Mouse (Mus musculus): Measurements from ENCODE around the gene Tdrd6. TPM values are rescaled to one million over a fixed set of nuclear protein-coding genes. Genes with fewer than 3 reads are reported as not detected.
A peak's percentile ranks its signal among the peaks of the same experiment; 100 is the strongest.

The Tdrd6 gene
- polyA plus RNA-seq, 2 experiments, result 0.59 TPM; not detected in 1

GRCm38 (mm10) chr17:43592296-43593291 lies 37.5 kb downstream of the Tdrd6 start:
- Histone ChIP-seq H3K4me1 (ENCODE audit: control insufficient read depth, insufficient read depth, low read length) (no peaks in the 10 kb centered on the region), H3K27me3 (ENCODE audit: control insufficient read depth, insufficient read depth, low read length) (no peaks in the 10 kb centered on the region), H3K27ac (replicated peaks; ENCODE audit: low read depth, low read length) (no peak overlapping the region), H3K9ac (ENCODE audit: low read depth, low read length, severe bottlenecking) (no peak overlapping the region), H3K36me3 (ENCODE audit: control insufficient read depth, insufficient read depth, low read length) (no peaks in the 10 kb centered on the region), H3K4me2 (replicated peaks; ENCODE audit: low read depth, low read length, severe bottlenecking) (no peak overlapping the region), H3K4me3 (replicated peaks; ENCODE audit: low read length) (no peak overlapping the region), H3K9me3 (ENCODE audit: control insufficient read depth, low read length) (no peaks in the 10 kb centered on the region)
- DNase-seq (ENCODE audit: low spot score) (no peak), ATAC-seq (ENCODE audit: low FRiP score, low read depth) (no peak)
- WGBS, result 88% methylated on average over 21 of the region's 21 CpGs
- TF ChIP-seq POLR2A (IDR thresholded peaks at IDR 0.05; ENCODE audit: borderline replicate concordance, extremely low read depth, insufficient read depth, insufficient read length), result no peak

DNA sequence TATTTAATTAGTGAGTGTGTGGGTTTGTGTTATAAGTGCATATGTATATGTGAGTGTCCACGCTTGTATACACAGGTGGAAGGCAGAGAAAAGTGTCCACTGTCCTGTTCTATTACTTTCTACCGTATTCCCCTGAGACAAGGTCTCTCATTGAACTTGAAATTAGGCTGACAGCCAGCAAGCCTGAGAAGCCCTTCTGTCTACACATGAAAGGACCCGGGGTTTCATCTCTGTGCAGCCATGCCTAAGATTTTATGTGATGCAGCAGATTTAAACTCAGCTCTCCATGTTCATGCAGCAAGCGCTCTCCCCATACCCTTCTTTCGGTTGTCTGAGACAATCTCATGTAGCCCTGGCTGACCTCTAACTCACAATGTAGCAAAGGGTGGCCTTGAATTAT lies 39.6 kb downstream of the Tdrd6 start:
- no peaks in the 10 kb centered on the region for H3K9me3 ChIP-seq (ENCODE audit: control insufficient read depth, low read length)
- no peaks in the 10 kb centered on the region for H3K4me1 ChIP-seq (ENCODE audit: control insufficient read depth, insufficient read depth, low read length)
- H3K9ac ChIP-seq (ENCODE audit: low read depth, low read length, severe bottlenecking), result no peak overlapping the region
- ATAC-seq (ENCODE audit: low FRiP score, low read depth) (no peak), DNase-seq (ENCODE audit: low spot score) (no peak)
- H3K27ac ChIP-seq (replicated peaks; ENCODE audit: low read depth, low read length), result no peak overlapping the region
- no peak overlapping the region for H3K4me2 ChIP-seq (replicated peaks; ENCODE audit: low read depth, low read length, severe bottlenecking)
- WGBS, result 90% methylated on average over 5 of the region's 5 CpGs
- no peak overlapping the region for H3K4me3 ChIP-seq (replicated peaks; ENCODE audit: low read length)
- no peaks in the 10 kb centered on the region for H3K36me3 ChIP-seq (ENCODE audit: control insufficient read depth, insufficient read depth, low read length)
- no peaks in the 10 kb centered on the region for H3K27me3 ChIP-seq (ENCODE audit: control insufficient read depth, insufficient read depth, low read length)
- TF ChIP-seq POLR2A (IDR thresholded peaks at IDR 0.05; ENCODE audit: borderline replicate concordance, extremely low read depth, insufficient read depth, insufficient read length), result no peak

GRCm38 (mm10) chr17:43589750-43590149 lies 40.3 kb downstream of the Tdrd6 start:
- no peak overlapping the region for H3K9ac ChIP-seq (ENCODE audit: low read depth, low read length, severe bottlenecking)
- H3K27ac ChIP-seq (replicated peaks; ENCODE audit: low read depth, low read length), result no peak overlapping the region
- H3K4me2 ChIP-seq (replicated peaks; ENCODE audit: low read depth, low read length, severe bottlenecking), result no peak overlapping the region
- H3K4me1 ChIP-seq (ENCODE audit: control insufficient read depth, insufficient read depth, low read length), result no peaks in the 10 kb centered on the region
- H3K27me3 ChIP-seq (ENCODE audit: control insufficient read depth, insufficient read depth, low read length), result no peaks in the 10 kb centered on the region
- no peak for ATAC-seq (ENCODE audit: low FRiP score, low read depth)
- no peak overlapping the region for H3K4me3 ChIP-seq (replicated peaks; ENCODE audit: low read length)
- no peaks in the 10 kb centered on the region for H3K9me3 ChIP-seq (ENCODE audit: control insufficient read depth, low read length)
- DNase-seq (ENCODE audit: low spot score), result no peak
- no peak for TF ChIP-seq POLR2A (IDR thresholded peaks at IDR 0.05; ENCODE audit: borderline replicate concordance, extremely low read depth, insufficient read depth, insufficient read length)
- H3K36me3 ChIP-seq (ENCODE audit: control insufficient read depth, insufficient read depth, low read length), result no peaks in the 10 kb centered on the region
- WGBS, result 93% methylated on average over 6 of the region's 6 CpGs

GRCm38 (mm10) chr17:43587278-43587677 lies 42.8 kb downstream of the Tdrd6 start:
- Histone ChIP-seq H3K9ac (ENCODE audit: low read depth, low read length, severe bottlenecking) (no peak overlapping the region), H3K27me3 (ENCODE audit: control insufficient read depth, insufficient read depth, low read length) (no peaks in the 10 kb centered on the region), H3K9me3 (ENCODE audit: control insufficient read depth, low read length) (no peaks in the 10 kb centered on the region), H3K4me1 (ENCODE audit: control insufficient read depth, insufficient read depth, low read length) (no peaks in the 10 kb centered on the region), H3K27ac (replicated peaks; ENCODE audit: low read depth, low read length) (no peak overlapping the region), H3K4me3 (replicated peaks; ENCODE audit: low read length) (no peak overlapping the region), H3K4me2 (replicated peaks; ENCODE audit: low read depth, low read length, severe bottlenecking) (no peak overlapping the region), H3K36me3 (ENCODE audit: control insufficient read depth, insufficient read depth, low read length) (no peaks in the 10 kb centered on the region)
- WGBS, result 92% methylated on average over 2 of the region's 2 CpGs
- DNase-seq (ENCODE audit: low spot score) (no peak), ATAC-seq (ENCODE audit: low FRiP score, low read depth) (no peak)
- TF ChIP-seq POLR2A (IDR thresholded peaks at IDR 0.05; ENCODE audit: borderline replicate concordance, extremely low read depth, insufficient read depth, insufficient read length), result no peak

DNA sequence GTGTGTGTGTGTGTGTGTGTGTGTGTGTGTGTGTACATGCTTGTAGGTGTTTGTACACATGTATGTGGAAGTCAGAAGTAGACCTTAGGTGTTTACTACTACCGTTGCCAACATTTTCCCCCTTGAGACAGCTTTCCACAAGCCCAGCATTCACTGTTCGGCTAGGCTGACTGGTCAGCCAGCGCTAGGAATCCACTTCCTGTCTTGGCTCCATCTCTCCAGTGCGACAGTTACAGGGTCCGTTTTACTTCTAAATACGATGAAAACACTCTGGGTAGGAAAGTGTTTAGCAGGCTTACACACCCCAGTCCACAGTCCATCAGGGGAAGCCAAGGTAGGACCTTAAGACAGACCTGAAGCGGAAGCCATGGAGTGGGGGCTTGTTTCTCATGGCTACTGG lies 45.3 kb downstream of the Tdrd6 start:
- Histone ChIP-seq H3K36me3 (ENCODE audit: control insufficient read depth, insufficient read depth, low read length) (no peaks in the 10 kb centered on the region), H3K4me3 (replicated peaks; ENCODE audit: low read length) (no peak overlapping the region), H3K27me3 (ENCODE audit: control insufficient read depth, insufficient read depth, low read length) (no peaks in the 10 kb centered on the region), H3K27ac (replicated peaks; ENCODE audit: low read depth, low read length) (peak overlapping the region; percentile 20; the same call in 1 of the 2 replicates), H3K4me1 (ENCODE audit: control insufficient read depth, insufficient read depth, low read length) (no peaks in the 10 kb centered on the region), H3K4me2 (replicated peaks; ENCODE audit: low read depth, low read length, severe bottlenecking) (no peak overlapping the region), H3K9ac (ENCODE audit: low read depth, low read length, severe bottlenecking) (no peak overlapping the region), H3K9me3 (ENCODE audit: control insufficient read depth, low read length) (no peaks in the 10 kb centered on the region)
- no peak for DNase-seq (ENCODE audit: low spot score)
- no peak for TF ChIP-seq POLR2A (IDR thresholded peaks at IDR 0.05; ENCODE audit: borderline replicate concordance, extremely low read depth, insufficient read depth, insufficient read length)
- ATAC-seq (ENCODE audit: low FRiP score, low read depth), result no peak
- WGBS, result 61% methylated on average over 7 of the region's 7 CpGs

All from limb, embryonic 14.5 days (tissue).